Mouse (Mus musculus) midbrain, embryonic 10.5 days (tissue): Measurements from ENCODE around the gene Fads3. TPM values are rescaled to one million over a fixed set of nuclear protein-coding genes. Genes with fewer than 3 reads are reported as not detected.

Experiments
- DNase-seq: peaks from one replicate; pipeline ENCODE4 v3.0.0-alpha.2; 2017; ENCODE audit warnings: low spot score
- H3K27ac ChIP-seq: fragments of 300-500 bp; sonication (generic); replicated peaks from 2 replicates; pipeline ENCODE4 v1.5.1; 2016; ENCODE audit warnings: mild to moderate bottlenecking
- H3K27me3 ChIP-seq: fragments of 300-500 bp; sonication (generic); 2 replicates; pipeline ENCODE4 v1.6.1; 2016; ENCODE audit warnings: low read depth, mild to moderate bottlenecking; ENCODE audit not compliant: poor library complexity, severe bottlenecking
- H3K36me3 ChIP-seq: fragments of 300-500 bp; sonication (generic); 2 replicates; pipeline ENCODE4 v1.6.1; 2016; ENCODE audit warnings: mild to moderate bottlenecking, moderate library complexity
- H3K4me1 ChIP-seq: fragments of 300-500 bp; sonication (generic); 2 replicates; pipeline ENCODE4 v1.6.1; 2016
- H3K4me3 ChIP-seq: fragments of 300-500 bp; sonication (generic); 2 replicates; pipeline ENCODE4 v1.5.1; 2016; ENCODE audit warnings: mild to moderate bottlenecking, moderate library complexity
- H3K9me3 ChIP-seq: fragments of 300-500 bp; sonication (generic); replicated peaks from 2 replicates; pipeline ENCODE4 v1.6.1; 2016; ENCODE audit warnings: mild to moderate bottlenecking
- WGBS: fragments of 180-500 bp; shearing (Covaris S2); methylation state at CpG from one replicate; pipeline ENCODE4 v1.1.7; 2016; 5-methylcytosine and 5-hydroxymethylcytosine counted together
- polyA plus RNA-seq: library from polyadenylated mRNA; unstranded; fragments of >200 nt; fragmentation: Nextera tagmentation; extraction: Ambion mirVana; gene quantifications from 2 replicates; pipeline ENCODE4 v1.2.1, GENCODE M21; 2016

Gene Fads3
- polyA plus RNA-seq: 5.5 and 5.8 TPM in 2 replicates

DNA sequence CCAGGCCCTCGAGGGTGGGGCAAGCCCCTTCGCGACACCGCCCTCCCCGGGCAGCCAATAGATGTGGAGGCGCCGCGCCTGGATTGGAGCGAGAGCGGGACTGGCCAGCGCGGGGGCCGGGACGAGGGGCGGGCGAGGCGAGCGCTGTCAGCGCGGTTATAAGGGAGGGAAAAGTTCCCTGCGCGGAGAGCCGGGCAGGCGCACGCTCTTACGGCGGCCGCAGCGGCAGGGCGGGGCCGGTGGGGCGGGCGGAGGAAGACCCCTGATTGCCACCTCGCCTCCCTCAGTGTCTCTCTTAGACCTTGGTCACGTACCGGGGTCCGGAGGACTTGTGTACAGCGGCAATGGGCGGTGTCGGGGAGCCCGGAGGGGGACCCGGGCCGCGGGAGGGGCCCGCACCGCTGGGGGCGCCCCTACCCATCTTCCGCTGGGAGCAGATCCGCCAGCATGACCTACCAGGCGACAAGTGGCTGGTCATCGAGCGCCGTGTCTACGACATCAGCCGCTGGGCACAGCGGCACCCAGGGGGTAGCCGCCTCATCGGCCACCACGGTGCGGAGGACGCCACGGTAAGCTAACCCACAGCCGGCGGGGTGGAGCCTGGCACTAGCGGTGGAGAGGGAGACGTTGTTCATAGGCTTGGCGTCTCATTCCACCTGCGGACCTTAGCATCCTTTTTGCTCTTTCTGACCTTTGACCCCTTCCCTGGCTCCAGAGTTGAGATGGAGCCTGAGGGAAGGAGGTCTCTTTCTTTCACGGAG, at the start of gene Fads3:
Fads3 (plus strand) TSS at position 182 of the 761 bp plus-strand sequence.
- peak; percentile 81 for DNase-seq
- Histone ChIP-seq H3K9me3 (no peaks in the 10 kb centered on the region), H3K27ac (peak within 1 kb of the TSS; percentile 85), H3K4me1 (peaks cover 27% of the 10 kb centered on the region), H3K4me3 (peak within 1 kb of the TSS; percentile 76), H3K36me3 (no peaks in the 10 kb centered on the region), H3K27me3 (peaks cover 54% of the 10 kb centered on the region)
- WGBS: under 1% methylated on average over 68 of the region's 69 CpGs

DNA sequence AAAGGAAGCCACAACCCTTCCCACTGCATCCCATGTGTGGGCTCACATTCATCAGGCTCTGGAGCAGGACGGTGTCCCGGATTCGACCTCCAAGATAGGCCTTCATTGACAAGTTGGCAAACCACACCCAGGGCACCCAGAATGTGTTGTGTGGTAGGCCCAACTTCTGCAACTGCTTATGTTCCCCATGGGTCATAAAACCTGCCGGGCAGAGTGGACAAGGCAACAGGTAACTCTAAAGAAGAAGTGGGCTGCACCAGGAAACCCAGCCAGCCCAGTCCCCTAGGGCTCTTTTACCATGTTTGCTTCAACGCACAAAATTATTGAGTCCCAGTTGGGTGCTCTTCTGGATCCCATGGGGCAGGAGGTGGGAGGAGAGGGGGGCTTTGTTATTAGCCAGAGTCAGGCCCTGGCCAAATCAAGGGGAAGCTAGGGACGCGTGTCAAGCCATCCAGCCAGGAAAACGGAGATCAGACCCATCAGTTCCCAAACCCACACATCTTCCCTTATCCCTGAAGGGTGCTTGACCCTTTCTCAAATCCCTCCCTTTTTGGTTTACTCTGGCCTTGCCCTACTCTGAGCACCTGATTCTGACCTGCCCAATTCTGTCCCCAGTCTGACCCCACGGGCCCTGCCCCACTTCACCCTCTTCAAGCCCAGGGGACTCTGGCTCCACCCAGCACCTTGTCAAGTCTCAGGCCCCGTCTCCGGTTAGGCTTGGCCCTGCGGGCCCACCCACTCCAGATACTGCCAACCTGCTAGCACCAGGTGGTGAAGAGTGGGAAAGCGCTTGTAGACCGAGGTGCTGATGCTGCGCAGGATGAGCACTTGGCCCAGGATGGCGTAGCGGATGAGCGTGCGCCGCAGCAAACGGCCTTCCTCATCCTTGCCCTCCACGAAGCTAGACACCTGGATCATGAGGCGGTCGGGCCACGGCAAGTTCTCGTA, 49.1 kb upstream of the Fads3 start:
- 45% methylated on average over 26 of the region's 26 CpGs for WGBS
- peak overlapping the region; percentile 79 for H3K27ac ChIP-seq
- H3K36me3 ChIP-seq: no peaks in the 10 kb centered on the region
- H3K27me3 ChIP-seq: peaks cover 9% of the 10 kb centered on the region
- no peak for DNase-seq
- H3K9me3 ChIP-seq: no peaks in the 10 kb centered on the region
- H3K4me3 ChIP-seq: peak overlapping the region; percentile 49
- H3K4me1 ChIP-seq: peaks cover 19% of the 10 kb centered on the region

DNA sequence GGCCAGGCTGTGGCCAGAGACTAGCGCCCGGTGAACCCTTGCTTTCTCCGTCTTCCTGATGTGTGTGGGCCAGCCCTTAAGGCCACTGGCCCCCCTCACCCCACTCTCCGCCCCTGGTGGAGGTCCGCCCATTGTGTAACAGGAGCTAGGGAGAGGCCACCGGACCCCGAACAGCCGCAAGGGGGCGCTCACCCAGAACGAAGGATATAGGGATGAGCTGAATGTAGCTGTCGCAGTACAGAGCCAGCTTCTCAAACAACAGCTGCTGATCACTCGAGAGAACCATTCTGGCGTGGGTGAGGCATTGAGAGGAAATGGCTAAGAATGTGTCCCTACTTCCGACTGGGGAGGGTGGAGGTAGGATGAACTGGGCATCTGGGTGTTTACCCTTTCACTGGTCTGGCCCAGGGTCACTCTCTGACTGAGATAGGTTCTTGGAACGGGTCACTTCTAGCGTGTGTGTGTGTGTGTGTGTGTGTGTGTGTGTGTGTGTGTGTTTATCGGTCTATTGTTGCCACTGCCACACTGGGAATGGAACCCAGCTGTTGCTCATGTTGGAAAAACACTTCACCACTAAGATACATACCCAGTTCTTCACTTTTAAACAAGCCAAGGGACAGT, 48.2 kb upstream of the Fads3 start:
- no peaks in the 10 kb centered on the region for H3K9me3 ChIP-seq
- peak; percentile 94 for DNase-seq
- 8% methylated on average over 17 of the region's 17 CpGs for WGBS
- H3K36me3 ChIP-seq: no peaks in the 10 kb centered on the region
- peaks cover 16% of the 10 kb centered on the region for H3K4me1 ChIP-seq
- H3K4me3 ChIP-seq: peak overlapping the region; percentile 49
- peak overlapping the region; percentile 79 for H3K27ac ChIP-seq
- H3K27me3 ChIP-seq: peaks cover 9% of the 10 kb centered on the region

DNA sequence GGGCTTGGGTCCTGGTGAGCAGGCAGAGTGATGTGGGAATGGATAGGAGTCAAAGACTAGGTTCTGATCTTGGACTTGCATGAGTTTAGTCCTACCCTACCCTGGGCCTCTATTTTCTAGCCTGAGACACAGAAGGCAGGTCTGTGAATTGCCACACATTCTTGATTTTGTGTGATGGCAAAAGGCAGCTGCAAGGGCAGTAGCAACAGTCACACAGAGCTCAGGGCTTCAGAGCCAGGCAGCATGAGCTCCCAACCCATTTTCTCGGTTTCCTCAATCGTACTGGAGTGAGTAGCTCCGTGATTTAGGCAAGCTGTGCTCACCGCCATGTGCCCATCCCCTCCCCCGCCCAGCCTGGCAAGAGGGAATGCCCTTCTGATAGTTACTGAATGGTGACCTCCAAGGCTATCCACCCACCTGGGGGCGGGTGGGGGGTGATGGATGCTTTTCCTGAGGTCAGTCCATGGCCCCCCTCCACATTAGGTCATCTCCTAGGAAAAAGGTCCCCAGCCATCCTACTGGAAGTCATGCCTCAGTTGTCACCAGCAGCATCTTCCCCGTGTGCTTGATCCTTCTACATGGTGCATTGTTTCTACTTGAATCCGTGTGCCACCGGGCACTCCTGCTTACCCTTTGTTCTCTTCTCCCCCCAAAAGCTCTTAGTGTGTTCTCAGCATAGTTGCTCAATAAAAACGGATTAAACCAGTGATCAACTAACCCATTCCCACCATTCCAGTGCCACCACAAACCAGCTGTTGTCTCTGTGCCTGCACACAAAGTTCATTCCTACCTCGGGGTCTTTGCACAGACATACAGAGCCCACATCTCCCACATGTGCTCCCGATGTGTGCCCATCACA, 43.9 kb upstream of the Fads3 start:
- no peak overlapping the region for H3K27ac ChIP-seq
- no peaks in the 10 kb centered on the region for H3K36me3 ChIP-seq
- peaks cover 3% of the 10 kb centered on the region for H3K27me3 ChIP-seq
- H3K4me3 ChIP-seq: no peak overlapping the region
- 0 out of 2 replicates have a peak, but pooled peaks cover 2% of the 10 kb centered on the region for H3K9me3 ChIP-seq
- no peak for DNase-seq
- WGBS: 76% methylated on average over 12 of the region's 12 CpGs
- peaks cover 11% of the 10 kb centered on the region for H3K4me1 ChIP-seq

DNA sequence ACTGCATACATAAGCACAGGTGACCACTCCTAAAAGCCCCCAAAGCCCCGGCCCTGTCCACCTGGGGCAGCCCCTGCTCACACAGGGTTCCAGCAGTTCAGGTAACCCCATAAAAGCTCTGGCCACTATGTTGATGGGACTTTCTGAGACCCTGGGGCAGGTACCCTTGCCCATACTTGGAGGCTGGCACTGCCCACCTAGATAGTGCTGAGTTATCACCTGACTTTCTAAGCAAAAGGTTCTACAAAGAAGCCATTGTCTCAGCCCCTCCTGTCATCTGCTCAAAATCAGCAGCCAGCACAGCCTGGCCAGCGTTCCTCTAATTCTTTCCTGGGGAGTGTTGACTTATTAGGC, 43.3 kb upstream of the Fads3 start:
- 66% methylated on average over 2 of the region's 2 CpGs for WGBS
- DNase-seq: no peak
- H3K4me3 ChIP-seq: no peak overlapping the region
- no peaks in the 10 kb centered on the region for H3K27me3 ChIP-seq
- H3K36me3 ChIP-seq: no peaks in the 10 kb centered on the region
- 0 out of 2 replicates have a peak, but pooled peaks cover 4% of the 10 kb centered on the region for H3K9me3 ChIP-seq
- H3K27ac ChIP-seq: no peak overlapping the region
- peaks cover 5% of the 10 kb centered on the region for H3K4me1 ChIP-seq

DNA sequence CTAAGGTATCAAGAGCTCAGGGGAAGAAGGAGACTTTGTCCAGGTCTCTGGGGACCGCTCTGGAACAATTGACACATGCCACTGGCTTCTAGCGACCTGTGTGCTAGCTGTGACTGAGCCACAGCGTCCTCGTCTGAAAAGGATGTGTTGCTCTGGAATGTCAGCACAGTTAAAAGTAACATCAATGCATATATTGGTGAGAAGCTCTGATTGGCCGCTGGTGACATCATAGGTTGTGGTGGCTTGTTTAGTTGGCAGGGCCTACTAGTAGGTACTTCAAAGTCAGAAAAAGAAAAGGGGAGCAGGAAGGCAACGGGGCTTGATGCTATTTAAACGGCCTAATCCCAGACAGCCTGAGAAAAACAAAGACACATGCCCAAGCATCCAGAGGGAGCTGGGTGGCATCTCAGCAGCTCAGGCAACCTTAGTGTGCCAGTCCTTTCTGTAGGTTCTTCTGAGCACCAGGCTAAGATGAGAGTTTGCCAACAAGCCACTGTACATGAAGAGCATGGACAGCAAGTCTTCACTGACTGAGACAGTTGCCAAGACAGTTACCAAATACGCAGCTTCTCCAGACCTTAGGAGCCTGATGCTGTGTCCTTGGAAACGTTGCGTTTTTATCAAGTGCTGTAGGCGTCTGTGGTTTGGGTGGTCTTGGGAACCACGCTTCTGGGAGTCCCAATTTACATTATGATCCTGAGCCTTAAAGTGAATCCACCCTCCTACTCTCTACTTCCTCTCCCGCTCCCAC, 42.5 kb upstream of the Fads3 start:
- Histone ChIP-seq H3K4me3 (no peak overlapping the region), H3K27ac (no peak overlapping the region), H3K4me1 (no peaks in the 10 kb centered on the region), H3K9me3 (0 out of 2 replicates have a peak, but pooled peaks cover 4% of the 10 kb centered on the region), H3K27me3 (no peaks in the 10 kb centered on the region), H3K36me3 (no peaks in the 10 kb centered on the region)
- no peak for DNase-seq
- WGBS: 77% methylated on average over 13 of the region's 13 CpGs

DNA sequence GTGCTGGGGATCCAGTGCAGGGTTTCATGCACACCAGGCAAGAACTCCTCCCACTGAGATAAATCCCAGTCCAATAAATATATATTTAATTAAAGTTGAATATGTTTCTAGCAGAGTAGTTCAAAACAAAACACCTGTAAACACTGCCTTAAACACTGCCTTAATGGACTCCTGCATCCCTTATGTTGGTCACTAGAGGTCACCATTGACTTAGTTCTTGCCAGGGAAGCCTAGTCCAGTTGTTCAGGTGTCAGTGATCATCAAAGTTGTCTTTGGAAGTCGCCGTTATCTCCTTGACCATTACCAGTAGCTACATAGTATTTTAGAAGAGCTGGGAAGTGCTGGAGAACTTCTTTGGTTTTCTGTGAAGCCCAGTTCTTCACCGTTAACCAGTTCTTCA, 41.0 kb upstream of the Fads3 start:
- DNase-seq: no peak

DNA sequence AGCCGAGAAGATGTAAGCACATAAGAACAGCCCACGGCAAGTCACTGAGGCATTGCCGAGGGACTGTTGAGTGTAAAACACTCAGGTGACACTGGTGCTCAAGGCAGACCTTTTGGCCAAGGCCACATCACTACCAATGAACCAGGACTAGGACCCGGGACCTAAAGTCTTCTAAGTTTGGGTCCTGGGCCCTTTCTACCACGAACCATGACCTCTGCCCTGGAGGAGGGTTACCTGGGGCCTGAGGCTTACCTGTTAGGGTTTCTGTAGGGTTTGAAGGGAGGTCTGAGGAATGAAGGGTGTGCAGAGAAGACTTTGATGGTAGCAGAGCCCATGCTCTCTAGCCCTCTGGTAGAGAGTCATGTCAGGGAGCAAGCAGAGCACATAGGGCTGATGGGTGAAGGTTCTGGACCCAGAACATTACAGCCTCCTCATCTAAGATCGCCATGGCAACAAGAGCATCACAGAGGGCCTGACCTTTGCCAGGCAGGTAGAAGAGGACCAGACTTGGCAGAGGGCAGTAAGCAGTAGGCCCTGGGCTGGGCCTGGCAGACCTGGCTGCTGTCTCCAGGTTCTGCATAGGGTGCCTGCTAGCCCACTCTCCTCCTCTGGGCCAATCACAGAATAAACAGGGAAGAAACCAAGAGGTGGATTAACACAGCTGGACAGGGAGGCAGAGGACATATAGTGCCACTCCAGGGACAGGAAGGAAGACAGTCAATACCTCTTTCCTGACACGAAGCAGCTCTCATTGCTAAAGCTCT, 40.0 kb upstream of the Fads3 start, which contains the start of the genes Best1 and Rab3il1:
Best1 (minus strand) TSS at position 428 of the 764 bp plus-strand sequence.
Rab3il1 (plus strand) TSS at position 464 of the 764 bp plus-strand sequence.
- DNase-seq: no peak
- 0 out of 2 replicates have a peak, but pooled peaks cover 4% of the 10 kb centered on the region for H3K9me3 ChIP-seq
- H3K36me3 ChIP-seq: no peaks in the 10 kb centered on the region
- no peaks in the 10 kb centered on the region for H3K4me1 ChIP-seq
- no peak within 1 kb of the TSS for H3K27ac ChIP-seq
- H3K27me3 ChIP-seq: no peaks in the 10 kb centered on the region
- WGBS: 81% methylated on average over 7 of the region's 7 CpGs
- no peak within 1 kb of the TSS for H3K4me3 ChIP-seq

More for the DNA sequence above, 41.0 kb upstream of the Fads3 start:
- 0 out of 2 replicates have a peak, but pooled peaks cover 4% of the 10 kb centered on the region for H3K9me3 ChIP-seq
- H3K27me3 ChIP-seq: no peaks in the 10 kb centered on the region
- 36% methylated on average over 3 of the region's 3 CpGs for WGBS
- no peaks in the 10 kb centered on the region for H3K36me3 ChIP-seq
- no peak overlapping the region for H3K27ac ChIP-seq
- no peaks in the 10 kb centered on the region for H3K4me1 ChIP-seq
- no peak overlapping the region for H3K4me3 ChIP-seq

DNA sequence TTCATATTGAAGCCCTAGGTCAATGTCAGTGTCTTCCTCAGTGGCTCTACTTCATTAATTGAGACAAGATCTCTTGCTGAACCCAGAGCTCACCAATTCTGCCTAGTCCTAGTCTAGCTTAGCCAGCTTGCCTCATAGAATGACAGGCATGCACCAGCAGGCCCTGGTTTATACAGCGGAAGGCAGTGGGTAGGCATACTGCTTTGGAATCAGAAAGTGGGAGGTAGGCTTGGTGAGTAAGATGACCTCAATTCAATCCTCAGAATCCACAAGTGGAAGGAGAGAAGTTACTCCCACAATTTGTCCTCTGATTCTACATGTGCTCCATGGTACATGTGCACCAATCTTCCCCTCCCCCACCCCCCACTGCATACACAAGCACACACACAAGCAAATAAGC, 37.7 kb upstream of the Fads3 start:
- Histone ChIP-seq H3K36me3 (no peaks in the 10 kb centered on the region), H3K27ac (no peak overlapping the region), H3K4me3 (no peak overlapping the region), H3K27me3 (no peaks in the 10 kb centered on the region), H3K9me3 (0 out of 2 replicates have a peak, but pooled peaks cover 4% of the 10 kb centered on the region), H3K4me1 (no peaks in the 10 kb centered on the region)
- DNase-seq: no peak
- WGBS: 91% methylated on average over 1 of the region's 1 CpGs

DNA sequence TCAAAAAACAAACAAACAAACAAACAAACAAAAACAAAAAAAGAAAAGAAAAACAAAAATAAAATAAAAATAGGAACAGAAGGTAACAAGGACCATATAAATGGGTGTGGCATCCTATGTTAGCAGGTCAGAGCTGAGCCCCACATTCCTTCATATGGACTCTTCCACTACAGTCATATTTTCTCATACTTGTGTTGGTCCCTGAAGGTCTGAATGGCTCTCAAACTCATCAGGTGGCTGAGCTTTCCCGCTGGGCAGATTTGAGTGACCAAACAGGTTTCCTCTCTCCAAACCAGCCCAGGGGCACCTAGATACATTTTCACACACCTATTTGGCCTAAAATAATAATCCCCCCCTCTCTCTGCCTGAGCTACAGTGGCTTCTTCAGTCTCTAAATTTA, 30.0 kb upstream of the Fads3 start:
- peaks cover 12% of the 10 kb centered on the region for H3K4me1 ChIP-seq
- no peak for DNase-seq
- no peak overlapping the region for H3K27ac ChIP-seq
- WGBS: 84% methylated on average over 1 of the region's 1 CpGs
- H3K27me3 ChIP-seq: peaks cover 3% of the 10 kb centered on the region
- no peaks in the 10 kb centered on the region for H3K9me3 ChIP-seq
- H3K36me3 ChIP-seq: no peaks in the 10 kb centered on the region
- no peak overlapping the region for H3K4me3 ChIP-seq
